In the genomic region with DNA sequence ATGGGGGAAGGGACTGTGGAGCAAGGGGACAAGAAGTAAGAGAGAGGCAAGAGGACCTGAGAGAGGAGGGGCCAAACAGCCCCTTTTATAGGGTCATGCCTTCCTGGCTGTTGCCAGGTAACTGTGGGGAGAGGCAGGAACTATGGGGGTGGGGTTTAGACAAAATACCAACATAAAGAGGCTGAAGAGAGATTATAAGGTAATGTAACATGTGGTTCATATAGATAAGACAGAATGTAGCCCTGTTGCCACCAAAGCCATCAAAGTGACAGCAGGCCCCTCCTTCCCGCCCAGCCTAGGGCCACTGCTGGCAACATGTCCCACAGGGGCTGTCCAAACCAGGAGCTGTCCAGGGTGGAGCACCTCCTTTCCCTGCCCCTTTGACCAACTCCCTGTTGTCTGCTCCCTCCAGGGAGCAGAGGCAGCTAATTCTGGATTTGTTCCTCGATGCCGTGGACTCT, we compare ENCODE assay signal across 16 mouse cellular contexts. TPM values are rescaled to one million over a fixed set of nuclear protein-coding genes. Genes with fewer than 3 reads are reported as not detected.
DNase-seq lines count a peak whose midpoint lies in the region; ATAC-seq lines count a peak whose summit lies in the region.
"Had no signal": no experiment of that assay in that cellular context is flagged by ENCODE, and none has a peak within 500 bp of the region (broad histone marks: within the 10 kb centered on the region; RNA-seq: fewer than 3 reads in every experiment).

No protein-coding gene starts in this region.

- no peaks in the 10 kb centered on the region for H3K9me3 ChIP-seq in heart, embryonic 10.5 days
- no peaks in the 10 kb centered on the region for H3K9me3 ChIP-seq in midbrain, embryonic 11.5 days (ENCODE audit: control insufficient read depth, low read length)
- H3K9me3 ChIP-seq in midbrain, embryonic 13.5 days: no peaks in the 10 kb centered on the region
- no peaks in the 10 kb centered on the region for H3K9me3 ChIP-seq in liver, embryonic 13.5 days (replicated peaks)
- H3K9me3 ChIP-seq in stomach, embryonic 15.5 days: no peaks in the 10 kb centered on the region
- no peaks in the 10 kb centered on the region for H3K9me3 ChIP-seq in forebrain, embryonic 10.5 days
- H3K9me3 ChIP-seq: limb, embryonic 13.5 days had no signal

- intact Hi-C loops in heart, postnatal 10 days (cut with DNase I): no loop called here
- intact Hi-C loops in left cerebral cortex, postnatal 36 days (cut with DNase I): no loop called here

- H3K4me1 ChIP-seq in heart, embryonic 10.5 days: no peaks in the 10 kb centered on the region
- H3K4me1 ChIP-seq in midbrain, embryonic 11.5 days (ENCODE audit: control insufficient read depth, insufficient read depth, low read length): no peaks in the 10 kb centered on the region
- H3K4me1 ChIP-seq in midbrain, embryonic 13.5 days (replicated peaks): no peaks in the 10 kb centered on the region
- peaks cover 38% of the 10 kb centered on the region for H3K4me1 ChIP-seq in liver, embryonic 13.5 days (replicated peaks)
- no peaks in the 10 kb centered on the region for H3K4me1 ChIP-seq in stomach, embryonic 15.5 days
- no peaks in the 10 kb centered on the region for H3K4me1 ChIP-seq in forebrain, embryonic 10.5 days
- H3K4me1 ChIP-seq: limb, embryonic 13.5 days had no signal

- WGBS in heart, embryonic 10.5 days: 67% methylated on average over 3 of the region's 3 CpGs
- WGBS in midbrain, embryonic 11.5 days: 71% methylated on average over 3 of the region's 3 CpGs
- WGBS in midbrain, embryonic 13.5 days: 54% methylated on average over 3 of the region's 3 CpGs
- 27% methylated on average over 3 of the region's 3 CpGs for WGBS in liver, embryonic 13.5 days (ENCODE audit: insufficient replicate concordance)
- WGBS in stomach, embryonic 15.5 days: 66% methylated on average over 3 of the region's 3 CpGs
- WGBS in forebrain, embryonic 10.5 days: 72% methylated on average over 3 of the region's 3 CpGs

- no peak overlapping the region for H3K27ac ChIP-seq in heart, embryonic 10.5 days
- no peak overlapping the region for H3K27ac ChIP-seq in midbrain, embryonic 11.5 days (ENCODE audit: low read depth, low read length)
- H3K27ac ChIP-seq in midbrain, embryonic 13.5 days: no peak overlapping the region
- peak overlapping the region; percentile 89 for H3K27ac ChIP-seq in liver, embryonic 13.5 days
- no peak overlapping the region for H3K27ac ChIP-seq in stomach, embryonic 15.5 days
- H3K27ac ChIP-seq in forebrain, embryonic 10.5 days: no peak overlapping the region
- H3K27ac ChIP-seq: limb, embryonic 13.5 days had no signal

- no peak overlapping the region for H3K4me3 ChIP-seq in heart, embryonic 10.5 days
- no peak overlapping the region for H3K4me3 ChIP-seq in midbrain, embryonic 11.5 days (ENCODE audit: low read depth, low read length)
- H3K4me3 ChIP-seq in midbrain, embryonic 13.5 days (replicated peaks): no peak overlapping the region
- H3K4me3 ChIP-seq in liver, embryonic 13.5 days (replicated peaks): peak overlapping the region; percentile 7; the same call in 1 of the 2 replicates
- no peak overlapping the region for H3K4me3 ChIP-seq in stomach, embryonic 15.5 days (replicated peaks)
- no peak overlapping the region for H3K4me3 ChIP-seq in forebrain, embryonic 10.5 days
- H3K4me3 ChIP-seq: limb, embryonic 13.5 days had no signal

- no peaks in the 10 kb centered on the region for H3K27me3 ChIP-seq in heart, embryonic 10.5 days (ENCODE audit: insufficient read depth, poor library complexity, severe bottlenecking)
- H3K27me3 ChIP-seq in midbrain, embryonic 11.5 days (ENCODE audit: control insufficient read depth, insufficient read depth, low read length): no peaks in the 10 kb centered on the region
- H3K27me3 ChIP-seq in midbrain, embryonic 13.5 days: no peaks in the 10 kb centered on the region
- H3K27me3 ChIP-seq in liver, embryonic 13.5 days: no peaks in the 10 kb centered on the region
- no peaks in the 10 kb centered on the region for H3K27me3 ChIP-seq in stomach, embryonic 15.5 days (replicated peaks)
- H3K27me3 ChIP-seq in forebrain, embryonic 10.5 days (ENCODE audit: poor library complexity, severe bottlenecking): no peaks in the 10 kb centered on the region
- H3K27me3 ChIP-seq: limb, embryonic 13.5 days had no signal

- DNase-seq in heart, embryonic 10.5 days (ENCODE audit: low spot score): peak; percentile 77
- no peak for DNase-seq in heart, postnatal 10 days
- no peak for DNase-seq in midbrain, embryonic 11.5 days (ENCODE audit: low spot score, missing footprints)
- peak; percentile 83 for DNase-seq in liver, embryonic 13.5 days
- DNase-seq in forebrain, embryonic 10.5 days (ENCODE audit: extremely low spot score, low spot score): no peak
- DNase-seq in left cerebral cortex, postnatal 36 days (ENCODE audit: low spot score in 2 of 2): no peak
- DNase-seq: adrenal gland, postnatal 10 days; B cell, adult 2 months; cerebellum, postnatal 10 days; gastrocnemius, postnatal 10 days; heart, postnatal 14 days; kidney, postnatal 4 days; midbrain, embryonic 14.5 days had no signal

- no peaks in the 10 kb centered on the region for H3K36me3 ChIP-seq in heart, embryonic 10.5 days
- no peaks in the 10 kb centered on the region for H3K36me3 ChIP-seq in midbrain, embryonic 11.5 days (ENCODE audit: control insufficient read depth, insufficient read depth, low read length)
- H3K36me3 ChIP-seq in midbrain, embryonic 13.5 days: no peaks in the 10 kb centered on the region
- H3K36me3 ChIP-seq in liver, embryonic 13.5 days: no peaks in the 10 kb centered on the region
- H3K36me3 ChIP-seq in stomach, embryonic 15.5 days: no peaks in the 10 kb centered on the region
- H3K36me3 ChIP-seq in forebrain, embryonic 10.5 days (replicated peaks): no peaks in the 10 kb centered on the region
- H3K36me3 ChIP-seq: limb, embryonic 13.5 days had no signal

- H3K9ac ChIP-seq in midbrain, embryonic 11.5 days (ENCODE audit: low read length): no peak overlapping the region
- no peak overlapping the region for H3K9ac ChIP-seq in midbrain, embryonic 13.5 days (replicated peaks)
- peak overlapping the region; percentile 51; the same call in 1 of the 2 replicates for H3K9ac ChIP-seq in liver, embryonic 13.5 days
- H3K9ac ChIP-seq in stomach, embryonic 15.5 days: no peak overlapping the region
- H3K9ac ChIP-seq: limb, embryonic 13.5 days had no signal

- peak; percentile 48; the same call in 1 of the 2 replicates for ATAC-seq in midbrain, embryonic 11.5 days (ENCODE audit: low FRiP score)
- ATAC-seq in midbrain, embryonic 13.5 days: no peak; the same call in 1 of the 2 replicates
- peak; percentile 99 for ATAC-seq in liver, embryonic 13.5 days (ENCODE audit: low read depth)
- peak; percentile 96 for ATAC-seq in stomach, embryonic 15.5 days (ENCODE audit: insufficient read depth, low FRiP score, low read depth)

- no peak overlapping the region for H3K4me2 ChIP-seq in midbrain, embryonic 11.5 days
- no peak overlapping the region for H3K4me2 ChIP-seq in midbrain, embryonic 13.5 days (replicated peaks)
- H3K4me2 ChIP-seq in liver, embryonic 13.5 days: peak overlapping the region; percentile 50
- no peak overlapping the region for H3K4me2 ChIP-seq in stomach, embryonic 15.5 days
- H3K4me2 ChIP-seq: limb, embryonic 13.5 days had no signal

RNA-seq across cellular contexts. Expression of gene Tasp1, which starts 30.6 kb away (rescaled TPM):
- 17.3 and 18.2 TPM in 2 replicates for polyA plus RNA-seq in heart, embryonic 10.5 days (2016; fragmentation: Nextera tagmentation; extraction: Ambion mirVana)
- 1 to 10 TPM; 6.7 to 7.1 TPM for total RNA-seq in heart, postnatal 10 days (2021)
- polyA plus RNA-seq in midbrain, embryonic 11.5 days (2014; fragmentation: Nextera tagmentation; extraction: Ambion mirVana): 14.8 and 16.8 TPM in 2 replicates
- polyA plus RNA-seq in midbrain, embryonic 13.5 days (2015; fragmentation: Nextera tagmentation; extraction: Ambion mirVana): 16.0 and 17.7 TPM in 2 replicates
- polyA plus RNA-seq in liver, embryonic 13.5 days (2015; fragmentation: Nextera tagmentation; extraction: Ambion mirVana): 18.4 and 19.7 TPM in 2 replicates
- 21.5 TPM in 2 replicates for polyA plus RNA-seq in stomach, embryonic 15.5 days (2015; fragmentation: Nextera tagmentation; extraction: Ambion mirVana)
- polyA plus RNA-seq in forebrain, embryonic 10.5 days (2016; fragmentation: Nextera tagmentation; extraction: Ambion mirVana): 22.4 and 22.5 TPM in 2 replicates
- total RNA-seq in left cerebral cortex, postnatal 36 days (2021): 10 to 100 TPM; 34.5 to 37.9 TPM

RNA-seq across cellular contexts. Expression of gene Gm17374, which starts 54.7 kb away (rescaled TPM):
- polyA plus RNA-seq in heart, embryonic 10.5 days (2016; fragmentation: Nextera tagmentation; extraction: Ambion mirVana): not detected in 2 replicates
- total RNA-seq in heart, postnatal 10 days (2021): not detected
- polyA plus RNA-seq in midbrain, embryonic 11.5 days (2014; fragmentation: Nextera tagmentation; extraction: Ambion mirVana): not detected in 2 replicates
- not detected in 2 replicates for polyA plus RNA-seq in midbrain, embryonic 13.5 days (2015; fragmentation: Nextera tagmentation; extraction: Ambion mirVana)
- polyA plus RNA-seq in liver, embryonic 13.5 days (2015; fragmentation: Nextera tagmentation; extraction: Ambion mirVana): not detected in 2 replicates
- polyA plus RNA-seq in stomach, embryonic 15.5 days (2015; fragmentation: Nextera tagmentation; extraction: Ambion mirVana): not detected in 2 replicates
- not detected in 2 replicates for polyA plus RNA-seq in forebrain, embryonic 10.5 days (2016; fragmentation: Nextera tagmentation; extraction: Ambion mirVana)
- not detected for total RNA-seq in left cerebral cortex, postnatal 36 days (2021)
- total RNA-seq: adrenal gland, postnatal 10 days; gastrocnemius, postnatal 10 days; heart, postnatal 14 days had no signal
- polyA plus RNA-seq: limb, embryonic 13.5 days; midbrain, embryonic 14.5 days had no signal

Comparison
In these comparisons a context has a peak if more than half of its experiments do, and no peak if none do; other contexts are left out.
1. DNase-seq: peak in heart, embryonic 10.5 days (single experiment) and liver, embryonic 13.5 days (single experiment); none in heart, postnatal 10 days (0 of 2), midbrain, embryonic 11.5 days (single experiment), forebrain, embryonic 10.5 days (single experiment) and left cerebral cortex, postnatal 36 days (0 of 2).